Mouse (Mus musculus) 416B (cell line): ENCODE measurements around the gene Car15.

ENCODE experiments used
- DNase-seq: peaks from one replicate; pipeline ENCODE4 v3.0.0; 2011; ENCODE audit warnings: low read depth

The Car15 gene

GRCm38 (mm10) chr16:17833321-17833680 is 4.9 kb downstream of the Car15 start:
- no peak for DNase-seq

- DNase-seq, result no peak
These were observed 5.3 kb downstream of the Car15 start, which contains the start of gene B830017H08Rik for GRCm38 (mm10) chr16:17832821-17833220. TSS of gene B830017H08Rik (plus strand) at chr16:17833121.

DNA sequence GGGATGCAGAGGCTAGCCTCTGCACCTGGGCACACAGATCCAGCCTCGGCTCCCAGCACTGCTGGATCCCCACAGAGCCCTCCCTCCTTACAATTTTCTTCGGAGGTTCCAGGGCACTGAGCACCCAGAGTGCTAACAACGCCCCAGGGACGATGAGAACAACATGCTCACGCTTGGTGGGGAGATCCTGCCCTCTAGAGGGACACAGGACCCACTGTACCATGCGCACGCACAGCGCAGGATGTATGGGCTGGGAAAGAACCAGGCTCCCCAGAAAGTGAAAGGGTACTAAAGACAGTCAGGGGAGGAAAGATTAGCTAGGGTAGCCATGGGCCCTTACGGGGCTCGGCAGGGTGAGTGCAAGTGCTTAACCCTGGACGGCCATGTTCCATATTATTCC is 6.4 kb downstream of the Car15 start:
- DNase-seq, result no peak

GRCm38 (mm10) chr16:17830385-17831178 is 7.6 kb downstream of the Car15 start:
- DNase-seq, result no peak

GRCm38 (mm10) chr16:17828867-17829266 is 9.3 kb downstream of the Car15 start:
- DNase-seq, result no peak

DNA sequence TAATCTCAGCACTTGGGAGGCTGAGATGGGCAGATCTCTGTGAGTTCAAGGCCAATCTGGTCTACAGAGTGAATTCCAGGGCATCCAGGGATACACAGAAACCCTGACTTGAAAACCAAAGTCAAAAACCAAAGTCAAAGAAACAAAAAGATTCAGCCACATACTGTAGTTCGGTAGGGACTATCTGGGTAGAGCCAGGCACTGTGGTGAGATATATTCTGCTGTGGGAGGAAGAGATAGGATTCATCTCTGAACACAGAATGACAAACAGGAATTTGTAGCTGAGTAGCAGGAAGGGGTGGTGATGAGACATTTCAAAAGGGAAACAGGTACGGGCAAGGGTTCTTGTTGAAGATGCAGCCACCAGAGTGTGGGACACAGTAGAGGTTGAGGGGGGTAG is 9.9 kb downstream of the Car15 start:
- DNase-seq, result peak; percentile 62

DNA sequence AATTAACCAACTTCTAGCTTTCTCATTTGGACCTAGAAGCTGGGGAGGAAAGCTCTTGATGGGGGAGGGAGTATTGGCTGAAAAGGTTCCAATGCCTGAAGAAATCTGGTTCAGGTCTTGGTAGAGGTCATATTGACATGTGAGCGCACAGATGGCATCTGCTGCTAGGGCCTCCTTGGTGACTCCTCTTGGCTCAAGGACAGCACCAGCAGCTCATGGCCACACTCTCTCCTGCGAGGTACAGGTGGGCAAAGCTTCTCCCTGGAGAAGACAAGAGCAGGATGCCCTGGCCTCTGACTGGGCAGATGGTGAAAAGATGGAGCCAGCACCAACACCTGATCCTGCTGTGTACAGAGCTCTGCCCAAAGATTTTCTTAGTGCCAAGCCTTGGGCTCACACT is 11.7 kb downstream of the Car15 start:
- DNase-seq, result no peak

- no peak for DNase-seq
These were observed 21.6 kb downstream of the Car15 start for GRCm38 (mm10) chr16:17816528-17816927.

DNA sequence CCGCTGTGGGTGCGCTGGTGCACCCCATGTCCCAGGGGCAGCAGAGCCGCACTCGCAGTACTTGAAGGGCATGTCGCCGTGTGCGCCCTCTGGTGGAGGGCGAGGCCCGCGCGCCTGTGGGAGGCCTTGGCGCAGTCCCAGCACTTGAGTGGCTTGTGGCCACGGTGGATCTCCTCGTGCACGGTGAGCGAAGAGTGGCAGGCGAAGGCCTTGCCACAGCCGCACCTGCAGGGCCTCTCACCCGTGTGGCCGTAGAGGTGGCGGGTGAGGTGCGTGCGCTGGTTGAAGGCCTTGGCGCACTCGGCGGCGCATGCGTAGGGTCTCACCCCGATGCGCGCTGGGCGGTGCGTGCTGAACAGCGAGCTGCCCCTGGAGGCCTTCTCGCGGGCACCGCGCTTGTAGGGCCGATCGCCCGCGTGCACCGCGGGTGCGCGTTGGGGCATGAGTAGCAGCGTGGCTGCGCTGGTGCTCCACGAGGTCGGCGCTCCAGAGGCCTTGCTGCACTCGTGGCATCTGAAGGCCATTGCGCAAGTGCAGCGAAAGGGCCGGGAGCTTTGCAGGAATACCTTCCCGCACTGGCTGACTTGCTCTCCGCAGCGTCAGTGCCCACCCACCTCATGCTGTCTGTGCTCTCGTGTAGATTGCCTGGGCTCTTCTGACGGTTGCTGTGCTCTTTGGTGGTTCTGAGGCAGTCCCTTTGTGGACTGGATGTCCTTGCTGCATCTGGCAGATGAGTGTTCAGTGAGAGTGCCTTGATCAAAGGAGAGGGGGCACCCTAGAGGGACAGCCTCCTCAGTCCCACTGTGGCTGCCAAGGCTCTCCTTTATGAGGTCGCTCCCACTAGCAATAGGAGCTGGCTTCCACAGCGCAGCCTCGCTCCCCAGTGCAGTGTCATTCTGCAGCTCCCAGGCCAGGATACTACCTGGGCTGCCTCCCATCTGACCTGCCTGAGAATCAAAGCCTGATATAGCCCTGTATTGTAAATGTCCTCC is 22.5 kb downstream of the Car15 start:
- peak; percentile 83 for DNase-seq

DNA sequence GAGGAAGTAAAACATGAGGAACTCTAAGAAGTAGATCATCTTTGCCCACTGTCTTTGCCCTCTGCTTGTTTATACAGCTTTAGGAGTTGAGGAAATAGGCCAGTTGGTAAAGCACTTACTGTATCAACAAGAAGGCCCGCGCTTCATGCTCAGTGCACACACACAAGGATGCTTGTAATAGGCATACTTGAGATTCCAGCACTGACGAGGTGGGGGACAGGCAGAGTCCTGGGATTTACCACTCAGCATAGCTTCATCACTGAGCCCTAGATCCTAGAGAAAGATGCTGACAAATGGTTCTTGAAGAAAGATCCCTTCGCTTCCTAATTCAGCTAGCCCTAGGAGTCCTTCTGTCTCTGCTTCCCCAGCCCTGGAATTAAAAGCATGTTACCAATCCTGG is 25.0 kb downstream of the Car15 start:
- DNase-seq, result no peak

DNA sequence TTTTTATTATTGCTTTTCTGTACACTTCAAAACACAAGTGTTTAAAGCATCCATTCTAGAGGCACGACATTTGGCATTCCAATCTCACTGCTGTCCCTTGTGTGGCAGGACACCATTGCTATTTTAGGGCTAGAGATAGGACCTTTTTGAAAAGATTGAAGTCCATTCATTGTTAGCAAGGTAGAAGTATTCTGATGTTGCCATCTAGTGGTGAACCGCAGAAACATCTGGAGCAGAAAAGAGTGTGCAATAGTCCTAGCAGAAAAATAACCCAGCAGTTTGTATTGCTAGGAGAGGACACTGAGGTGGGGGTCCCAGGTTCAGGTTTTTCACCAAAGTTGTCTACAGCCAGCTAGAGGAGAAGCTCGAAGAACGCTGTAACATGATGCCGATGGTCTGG is 26.0 kb downstream of the Car15 start:
- DNase-seq, result peak; percentile 70

GRCm38 (mm10) chr16:17809711-17810110 is 28.5 kb downstream of the Car15 start:
- DNase-seq, result peak; percentile 20

- DNase-seq, result peak; percentile 88
These were observed 29.0 kb downstream of the Car15 start for GRCm38 (mm10) chr16:17809125-17809524.

GRCm38 (mm10) chr16:17807192-17808009 is 30.8 kb downstream of the Car15 start:
- no peak for DNase-seq

- DNase-seq, result no peak
These were observed 31.5 kb downstream of the Car15 start for GRCm38 (mm10) chr16:17806581-17807191.

DNA sequence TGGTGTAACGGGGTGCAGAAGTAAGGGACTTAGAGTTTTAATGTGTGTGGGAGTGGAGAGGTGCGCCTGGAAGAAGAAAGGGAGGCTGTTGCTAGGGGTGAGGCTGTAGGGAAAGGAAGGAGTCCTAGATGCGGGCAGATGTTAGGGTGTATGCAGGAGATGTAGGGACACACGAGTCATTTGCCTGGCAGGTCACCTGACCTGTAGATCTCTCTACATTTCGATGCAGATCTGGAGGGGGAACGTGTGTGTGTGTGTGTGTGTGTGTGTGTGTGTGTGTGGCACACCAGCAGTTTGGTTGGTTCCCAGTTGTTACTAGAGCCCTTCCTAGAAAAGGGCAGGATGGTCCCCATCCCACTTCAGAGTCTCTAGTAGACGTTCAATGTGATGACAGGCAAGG is 33.2 kb downstream of the Car15 start:
- no peak for DNase-seq

DNA sequence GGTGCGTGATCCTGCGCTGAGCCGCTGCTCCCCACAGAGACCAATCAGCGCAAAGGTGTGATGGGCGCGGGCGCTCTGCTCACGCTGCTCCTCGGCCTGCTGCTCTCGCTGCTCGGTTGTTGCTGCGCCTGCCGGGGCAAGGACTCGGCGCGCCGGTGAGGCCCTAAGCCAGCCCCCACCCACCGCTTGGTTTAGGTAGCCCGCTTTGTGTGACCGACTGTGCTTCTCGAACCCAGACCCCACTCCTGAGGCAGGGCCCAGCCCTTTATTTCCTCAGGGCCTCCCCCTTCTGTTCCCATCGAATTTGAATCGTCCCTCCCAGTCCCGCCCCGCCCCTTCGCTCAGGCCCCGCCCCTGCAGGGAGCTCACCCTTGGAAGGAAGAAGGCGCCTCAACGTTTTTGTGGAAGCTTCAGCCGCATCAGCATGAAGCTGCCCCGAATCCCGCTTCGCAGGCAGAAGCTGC is 33.7 kb downstream of the Car15 start:
- no peak for DNase-seq

GRCm38 (mm10) chr16:17803675-17804448 is 34.3 kb downstream of the Car15 start:
- DNase-seq, result no peak

- DNase-seq, result no peak
These were observed 35.1 kb downstream of the Car15 start for GRCm38 (mm10) chr16:17802839-17803674.

- DNase-seq, result no peak
These were observed 35.7 kb downstream of the Car15 start for GRCm38 (mm10) chr16:17802456-17802838.
